In genomic region chr2:179599886-179600285, GRCm38 (mm10) we compare ENCODE assay signal across 19 mouse cellular contexts.
DNase-seq lines count a peak whose midpoint lies in the region; ATAC-seq and TF ChIP-seq lines count a peak whose summit lies in the region.
"Had no signal": no experiment of that assay in that cellular context is flagged by ENCODE, and none has a peak within 500 bp of the region (broad histone marks: within the 10 kb centered on the region; RNA-seq: fewer than 3 reads in every experiment).

No protein-coding gene starts in this region.

- no peak for ATAC-seq in cerebellum, adult (ENCODE audit: insufficient number of reproducible peaks, low FRiP score, low TSS enrichment)
- ATAC-seq in kidney, embryonic 16.5 days (ENCODE audit: low FRiP score, low TSS enrichment), result 0 out of 2 replicates have a peak, but pooled peaks have one; percentile 25
- ATAC-seq in lung, postnatal 0 days, result no peak

- no peak for TF ChIP-seq POLR2A in kidney, adult 2 months (IDR thresholded peaks at IDR 0.05; ENCODE audit: low read depth, low read length)

- H3K4me2 ChIP-seq in kidney, embryonic 16.5 days (replicated peaks; ENCODE audit: low read depth, low read length), result no peak overlapping the region
- no peak overlapping the region for H3K4me2 ChIP-seq in lung, postnatal 0 days (replicated peaks; ENCODE audit: low read depth, low read length)
- H3K4me2 ChIP-seq: embryonic facial prominence, embryonic 13.5 days; limb, embryonic 15.5 days; midbrain, embryonic 11.5 days; stomach, embryonic 15.5 days had no signal

- H3K9ac ChIP-seq in kidney, embryonic 16.5 days (replicated peaks; ENCODE audit: low read length), result no peak overlapping the region
- H3K9ac ChIP-seq in lung, postnatal 0 days (replicated peaks; ENCODE audit: low read depth), result no peak overlapping the region
- H3K9ac ChIP-seq: embryonic facial prominence, embryonic 13.5 days; limb, embryonic 15.5 days; stomach, embryonic 15.5 days had no signal

- TF ChIP-seq EP300 in lung, postnatal 0 days (IDR thresholded peaks at IDR 0.05), result no peak

- H3K4me1 ChIP-seq in kidney, embryonic 16.5 days (ENCODE audit: insufficient read depth, low read length), result peaks cover 8% of the 10 kb centered on the region; the same call in 1 of the 2 replicates
- no peaks in the 10 kb centered on the region for H3K4me1 ChIP-seq in kidney, adult 2 months (ENCODE audit: control insufficient read depth, insufficient read depth, low read length)
- H3K4me1 ChIP-seq in lung, postnatal 0 days (ENCODE audit: insufficient read depth, low read depth, low read length), result no peaks in the 10 kb centered on the region
- H3K4me1 ChIP-seq: embryonic facial prominence, embryonic 13.5 days; heart, embryonic 10.5 days; limb, embryonic 15.5 days; stomach, embryonic 15.5 days had no signal

- DNase-seq in cerebellum, adult 11 months, result peak; percentile 20
- no peak for DNase-seq in kidney, adult 2 months
- peak; percentile 31 for DNase-seq in adrenal gland, postnatal 25 days
- peak; percentile 38 for DNase-seq in cerebellum, adult 9-11 months
- DNase-seq in spleen, postnatal 14 days (ENCODE audit: low spot score in 2 of 2), result no peak
- no peak for DNase-seq in lung, postnatal 0 days (ENCODE audit: low spot score)
- DNase-seq: gastrocnemius, postnatal 25 days; heart, postnatal 10 days; kidney, adult 9 months; kidney, postnatal 4 days; retina, postnatal 1 day; thymus, adult 2 months had no signal

- WGBS in kidney, embryonic 16.5 days, result 73% methylated on average over 1 of the region's 1 CpGs
- WGBS in kidney, adult 2 months, result 69% methylated on average over 1 of the region's 1 CpGs
- whole genome bisulfite sequencing in lung, postnatal 0 days, result 50% methylated on average over 1 of the region's 1 CpGs

- H3K4me3 ChIP-seq in kidney, embryonic 16.5 days (ENCODE audit: low read length), result no peak overlapping the region
- no peak overlapping the region for H3K4me3 ChIP-seq in kidney, adult 2 months (ENCODE audit: insufficient read depth, low read depth, low read length)
- no peak overlapping the region for H3K4me3 ChIP-seq in lung, postnatal 0 days (ENCODE audit: low read depth, low read length)
- H3K4me3 ChIP-seq: embryonic facial prominence, embryonic 13.5 days; heart, embryonic 10.5 days; limb, embryonic 15.5 days; stomach, embryonic 15.5 days had no signal

- H3K27me3 ChIP-seq in kidney, embryonic 16.5 days (ENCODE audit: insufficient read depth, low read length), result no peaks in the 10 kb centered on the region
- H3K27me3 ChIP-seq in kidney, adult 2 months (replicated peaks; ENCODE audit: control insufficient read depth, insufficient read depth, low read length), result no peaks in the 10 kb centered on the region
- no peaks in the 10 kb centered on the region for H3K27me3 ChIP-seq in lung, postnatal 0 days (replicated peaks; ENCODE audit: insufficient read depth, low read length)
- H3K27me3 ChIP-seq: embryonic facial prominence, embryonic 13.5 days; limb, embryonic 15.5 days; stomach, embryonic 15.5 days had no signal

- no peaks in the 10 kb centered on the region for H3K9me3 ChIP-seq in kidney, embryonic 16.5 days (ENCODE audit: low read length)
- no peaks in the 10 kb centered on the region for H3K9me3 ChIP-seq in lung, postnatal 0 days (ENCODE audit: low read length)
- H3K9me3 ChIP-seq: embryonic facial prominence, embryonic 13.5 days; heart, embryonic 10.5 days; limb, embryonic 15.5 days; stomach, embryonic 15.5 days had no signal

- H3K36me3 ChIP-seq in kidney, embryonic 16.5 days (ENCODE audit: insufficient read depth, low read length), result no peaks in the 10 kb centered on the region
- H3K36me3 ChIP-seq in kidney, adult 2 months (ENCODE audit: control insufficient read depth, insufficient read depth, low read length), result no peaks in the 10 kb centered on the region
- H3K36me3 ChIP-seq in lung, postnatal 0 days (ENCODE audit: insufficient read depth, low read length), result no peaks in the 10 kb centered on the region
- H3K36me3 ChIP-seq: embryonic facial prominence, embryonic 13.5 days; heart, embryonic 10.5 days; limb, embryonic 15.5 days; stomach, embryonic 15.5 days had no signal

- TF ChIP-seq CTCF in kidney, adult 2 months (conservative IDR thresholded peaks at IDR 0.05; ENCODE audit: insufficient read depth, insufficient read length, low read depth, low read length), result no peak
- no peak for TF ChIP-seq CTCF in lung, postnatal 0 days (IDR thresholded peaks at IDR 0.05)

- no peak overlapping the region for H3K27ac ChIP-seq in kidney, embryonic 16.5 days (ENCODE audit: low read length)
- H3K27ac ChIP-seq in kidney, adult 2 months (ENCODE audit: insufficient read depth, low read depth, low read length), result no peak overlapping the region
- no peak overlapping the region for H3K27ac ChIP-seq in lung, postnatal 0 days (ENCODE audit: low read length)
- H3K27ac ChIP-seq: embryonic facial prominence, embryonic 13.5 days; heart, embryonic 10.5 days; limb, embryonic 15.5 days; stomach, embryonic 15.5 days had no signal

Comparison
In these comparisons a context has a peak if more than half of its experiments do, and no peak if none do; other contexts are left out.
1. DNase-seq: peak in cerebellum, adult 11 months (single experiment), adrenal gland, postnatal 25 days (single experiment) and cerebellum, adult 9-11 months (single experiment); none in kidney, adult 2 months (single experiment), spleen, postnatal 14 days (0 of 2) and lung, postnatal 0 days (single experiment).